Mouse (Mus musculus) C2C12 (cell line): ENCODE results near the gene Angptl6.

Source experiments
- CEBPB ChIP-seq: IDR thresholded peaks from one replicate; pipeline ENCODE4 v1.6.1; 2011; ENCODE audit warnings: low read depth, mild to moderate bottlenecking, control low read depth, moderate library complexity
- CTCF ChIP-seq: IDR thresholded peaks from one replicate; pipeline ENCODE4 v1.5.1; 2011; ENCODE audit not compliant: control insufficient read depth, insufficient read depth, insufficient read length
- FOSL1 ChIP-seq: IDR thresholded peaks from one replicate; pipeline ENCODE4 v1.8.0; 2011; ENCODE audit warnings: mild to moderate bottlenecking, low read length; ENCODE audit not compliant: poor library complexity, insufficient read depth, severe bottlenecking
- MAX ChIP-seq: IDR thresholded peaks from one replicate; pipeline ENCODE4 v1.6.1; 2011; ENCODE audit warnings: mild to moderate bottlenecking, control low read depth
- MYOD1 ChIP-seq: IDR thresholded peaks from one replicate; pipeline ENCODE4 v1.6.1; 2011; ENCODE audit warnings: low read depth; ENCODE audit not compliant: control insufficient read depth, insufficient read length
- MYOG ChIP-seq: IDR thresholded peaks from one replicate; pipeline ENCODE4 v1.6.1; 2011; ENCODE audit not compliant: control insufficient read depth, insufficient read length; ENCODE audit errors: extremely low read depth
- USF1 ChIP-seq: IDR thresholded peaks from one replicate; pipeline ENCODE4 v1.6.1; 2011; ENCODE audit warnings: low read depth, mild to moderate bottlenecking, control low read depth, moderate library complexity

- TF ChIP-seq CTCF (no peak), MAX (no peak), USF1 (no peak), MYOD1 (no peak), MYOG (no peak), CEBPB (no peak), FOSL1 (no peak)
These were observed 36.9 kb downstream of the Angptl6 start for GRCm38 (mm10) chr9:20842670-20843069.
